Mouse (Mus musculus) CH12.LX (cell line): Measurements from ENCODE around the gene Snx30.

Experiments used
- CHD2 ChIP-seq: IDR thresholded peaks from 2 replicates; pipeline ENCODE4 v1.6.1; 2011; ENCODE audit warnings: low read length, improper control_type of control experiment
- CTCF ChIP-seq, 2 experiments: IDR thresholded peaks in 1 of 2; conservative IDR thresholded peaks in 1 of 2; 2 replicates each; pipeline ENCODE4 v1.5.1; 2011 to 2012; ENCODE audit warnings: low read depth in 2 of 2, low read length in 2 of 2, improper control_type of control experiment in 1 of 2, inconsistent platforms in 1 of 2, mild to moderate bottlenecking in 1 of 2, moderate library complexity in 1 of 2
- E2F4 ChIP-seq: IDR thresholded peaks from 2 replicates; pipeline ENCODE4 v1.6.1; 2011; ENCODE audit warnings: low read depth, low read length, improper control_type of control experiment; ENCODE audit not compliant: insufficient replicate concordance
- ELF1 ChIP-seq: IDR thresholded peaks from 2 replicates; pipeline ENCODE4 v1.6.1; 2014; ENCODE audit warnings: low read depth, mild to moderate bottlenecking, inconsistent platforms, low read length, improper control_type of control experiment
- MAX ChIP-seq: IDR thresholded peaks from 2 replicates; pipeline ENCODE4 v1.6.1; 2011; ENCODE audit warnings: low read length, improper control_type of control experiment
- MEF2A ChIP-seq: IDR thresholded peaks from 2 replicates; pipeline ENCODE4 v1.6.1; 2014; ENCODE audit warnings: low read depth, mild to moderate bottlenecking, inconsistent platforms, low read length, improper control_type of control experiment, borderline replicate concordance
- POLR2A ChIP-seq: IDR thresholded peaks from 2 replicates; pipeline ENCODE4 v1.6.1; 2011; ENCODE audit warnings: low read depth, mild to moderate bottlenecking, improper control_type of control experiment, low read length
- SMC3 ChIP-seq: IDR thresholded peaks from 2 replicates; pipeline ENCODE4 v1.6.1; 2011; ENCODE audit warnings: low read depth, low read length, improper control_type of control experiment
- ZNF384 ChIP-seq: IDR thresholded peaks from 2 replicates; pipeline ENCODE4 v1.6.1; 2012; ENCODE audit warnings: low read depth, low read length, improper control_type of control experiment, inconsistent platforms

- TF ChIP-seq POLR2A (no peak), ELF1 (no peak), MEF2A (no peak), CTCF (conservative IDR thresholded peaks at IDR 0.05 in 1 of 2, IDR thresholded peaks at IDR 0.05 in 1 of 2; ENCODE audit: low read depth in 2 of 2, low read length in 2 of 2) (no peak), SMC3 (no peak), E2F4 (no peak), MAX (no peak), ZNF384 (no peak), CHD2 (no peak)
These were observed 33.3 kb upstream of the Snx30 start for GRCm38 (mm10) chr4:59772171-59772879.
